Mouse (Mus musculus) ES-Bruce4 (cell line): Measurements from ENCODE around the gene Dab2ip.

ENCODE experiments used
- CTCF ChIP-seq: IDR thresholded peaks from one replicate; pipeline ENCODE4 v1.8.1; 2011; ENCODE audit warnings: low read depth, low read length
- POLR2A ChIP-seq: IDR thresholded peaks from one replicate; pipeline ENCODE4 v1.8.1; 2011; ENCODE audit warnings: low read length; ENCODE audit not compliant: insufficient read depth

DNA sequence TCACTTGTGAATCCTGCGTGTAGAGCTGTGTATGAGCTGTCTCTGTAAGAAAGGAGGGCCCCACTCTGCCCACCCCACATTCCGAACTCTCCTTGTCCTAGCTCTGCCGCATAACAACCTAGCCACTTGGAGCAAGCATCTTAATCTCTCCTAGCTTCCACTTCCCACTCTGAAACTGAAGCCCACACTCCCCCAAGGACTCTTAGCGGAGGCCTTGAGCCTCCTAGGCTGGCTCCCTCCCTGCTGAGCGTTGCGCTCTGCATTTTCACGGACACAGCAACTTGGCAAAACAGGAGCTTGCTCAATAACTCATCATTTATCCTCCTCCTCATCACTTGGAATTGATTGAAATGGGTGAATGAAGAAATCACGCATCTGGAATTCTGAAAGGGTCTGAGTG is 97.9 kb downstream of the Dab2ip start:
- TF ChIP-seq POLR2A: no peak
- TF ChIP-seq CTCF: no peak
